Comparison of ENCODE assay signal across 8 mouse cellular contexts in the genomic region with DNA sequence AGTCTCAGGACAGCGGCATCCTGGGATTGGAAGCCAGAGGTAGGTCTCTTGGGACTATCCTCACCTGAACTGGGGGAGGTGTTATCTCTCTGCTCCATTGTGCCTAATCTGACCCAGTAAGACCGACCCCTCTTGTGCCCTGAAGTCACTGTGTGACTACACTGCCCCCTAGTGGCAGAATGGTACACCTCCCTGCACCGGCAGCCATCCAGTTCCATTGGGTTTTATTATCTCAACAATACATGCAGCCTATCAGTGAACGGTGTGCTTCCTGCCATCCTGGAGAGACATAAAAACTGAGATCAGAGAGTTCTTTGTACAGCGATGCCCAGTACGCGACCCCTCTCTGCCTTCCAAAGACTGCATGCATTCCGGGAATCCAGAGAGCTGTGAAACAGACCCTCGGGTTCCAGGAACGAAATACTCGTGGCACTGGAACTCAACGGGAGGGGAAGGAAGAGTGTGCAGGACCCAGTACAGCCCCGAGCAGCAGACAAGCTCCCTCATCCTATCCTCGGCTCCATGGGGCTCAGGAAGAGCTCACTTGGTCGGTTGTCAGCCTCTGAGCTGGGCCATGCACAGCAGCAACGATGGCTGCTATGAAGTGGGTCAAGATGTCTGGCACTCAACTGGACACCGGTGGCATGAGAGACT. TPM values are rescaled to one million over a fixed set of nuclear protein-coding genes. Genes with fewer than 3 reads are reported as not detected.
DNase-seq lines count a peak whose midpoint lies in the region; ATAC-seq lines count a peak whose summit lies in the region.

No protein-coding gene starts in this region.

- H3K9me3 ChIP-seq in hindbrain, embryonic 11.5 days (ENCODE audit: control insufficient read depth, low read length): no peaks in the 10 kb centered on the region

- peak; percentile 90 for DNase-seq in NIH3T3 (ENCODE audit: low read depth)
- DNase-seq in cerebellum, adult 9-11 months: peak; percentile 91
- peak; percentile 49 to 70 for DNase-seq in frontal cortex, postnatal 10 days (ENCODE audit: low spot score in 2 of 2)
- DNase-seq in hindbrain, embryonic 11.5 days (ENCODE audit: low spot score): peak; percentile 89
- DNase-seq in layer of hippocampus, adult 9-11 months: peak; percentile 79
- peak; percentile 86 for DNase-seq in lung, postnatal 10 days
- DNase-seq in ovary, postnatal 36 days (ENCODE audit: low spot score): peak; percentile 63
- DNase-seq in thymus, postnatal 14 days: peak; percentile 86

- no peak overlapping the region for H3K4me3 ChIP-seq in hindbrain, embryonic 11.5 days (ENCODE audit: low read depth, low read length)

- H3K36me3 ChIP-seq in hindbrain, embryonic 11.5 days (ENCODE audit: control insufficient read depth, insufficient read depth, low read length): no peaks in the 10 kb centered on the region

- peak; percentile 84 for ATAC-seq in hindbrain, embryonic 11.5 days (ENCODE audit: low FRiP score)

- H3K27ac ChIP-seq in hindbrain, embryonic 11.5 days (ENCODE audit: low read depth, low read length): no peak overlapping the region

- WGBS in hindbrain, embryonic 11.5 days: 33% methylated on average over 17 of the region's 17 CpGs

- H3K4me1 ChIP-seq in hindbrain, embryonic 11.5 days (replicated peaks; ENCODE audit: control insufficient read depth, insufficient read depth, low read length): no peaks in the 10 kb centered on the region

- no peaks in the 10 kb centered on the region for H3K27me3 ChIP-seq in hindbrain, embryonic 11.5 days (ENCODE audit: control insufficient read depth, insufficient read depth, low read length)

- 0 out of 2 replicates have a peak overlapping the region, but pooled peaks have one; percentile 5 for H3K4me2 ChIP-seq in hindbrain, embryonic 11.5 days (replicated peaks; ENCODE audit: low read depth, low read length)

- H3K9ac ChIP-seq in hindbrain, embryonic 11.5 days (ENCODE audit: low read depth, low read length): no peak overlapping the region

RNA-seq across cellular contexts. Expression of a gene that starts 10.5 kb away (rescaled TPM):
- polyA plus RNA-seq in hindbrain, embryonic 11.5 days (2014; fragmentation: Nextera tagmentation; extraction: Ambion mirVana): 23.2 and 24.5 TPM in 2 replicates

RNA-seq across cellular contexts. Expression of a gene that starts 59.8 kb away (rescaled TPM):
- polyA plus RNA-seq in hindbrain, embryonic 11.5 days (2014; fragmentation: Nextera tagmentation; extraction: Ambion mirVana): 30.6 and 37.7 TPM in 2 replicates
